Mouse (Mus musculus) left cerebral cortex, postnatal 25 days (tissue): ENCODE data around the gene Zfp87. TPM values are rescaled to one million over a fixed set of nuclear protein-coding genes. Genes with fewer than 3 reads are reported as not detected.

ENCODE experiments used
- DNase-seq, 2 experiments: peaks; one replicate each; pipeline ENCODE4 v3.0.0; 2022; ENCODE audit warnings: low spot score in 2 of 2, mixed read lengths in 1 of 2
- intact Hi-C: fragments of 180-260 bp; cut with DNase I; formaldehyde crosslinking; loops from one replicate; pipeline ENCODE4 v1.15.1; 2025
- total RNA-seq, 2 experiments: library from RNA; stranded (reverse); gene quantifications; 2 replicates each; pipeline ENCODE4 v1.2.3; 2021

Gene Zfp87
- 10 to 100 TPM; 20.3 to 22.9 TPM for total RNA-seq

DNA sequence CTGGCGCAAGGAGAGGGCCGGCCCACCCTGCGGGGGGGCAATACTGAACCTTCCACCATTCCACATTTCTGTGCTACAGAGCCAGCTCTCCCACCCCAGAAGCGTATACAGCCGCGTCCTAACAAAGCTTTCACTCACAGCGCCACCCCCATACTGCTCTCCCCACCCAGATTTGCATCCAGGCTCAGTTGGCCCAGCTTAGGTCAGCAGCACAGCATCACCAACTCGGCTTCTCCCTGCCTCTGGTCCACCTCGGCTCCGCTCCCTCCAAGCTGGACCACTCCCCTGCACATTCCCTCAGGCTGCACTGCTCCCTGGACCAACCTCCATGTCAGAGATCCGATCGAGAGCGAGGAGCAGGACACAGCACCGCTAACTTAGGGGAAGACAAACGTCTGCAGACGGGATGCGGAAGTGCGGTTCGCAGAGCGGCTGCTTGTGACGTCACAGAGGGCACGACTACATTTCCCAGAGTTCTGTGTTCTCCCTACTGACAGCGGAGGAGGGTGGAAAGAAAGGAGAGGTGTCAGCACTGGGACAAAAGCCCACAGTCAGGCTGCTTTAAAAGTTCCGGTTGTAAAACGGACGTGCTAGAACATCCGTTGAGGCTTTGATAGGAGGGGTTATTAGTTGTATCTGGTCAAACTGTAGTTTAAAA is at the start of gene Zfp87, which contains the start of gene Gm26965:
Zfp87 (minus strand) TSS at position 425 of the 658 bp plus-strand sequence.
Gm26965 (minus strand) TSS at position 399 of the 658 bp plus-strand sequence.
- DNase-seq = peak; percentile 95 to 97
- intact Hi-C loops = loop anchor here (1.0 kb wide), 2 partner anchors 27 to 42 kb away; partner anchors contain the start of genes Zfp748 and Zfp874b

- intact Hi-C loops = no loop called here
- no peak for DNase-seq
These were observed 46.7 kb upstream of the Zfp87 start for GRCm38 (mm10) chr13:67572591-67573189.

- intact Hi-C loops = loop anchor here (1.0 to 5.0 kb wide), 2 partner anchors 27 to 54 kb away; partner anchors contain the start of genes Gm26965, Zfp729b and Zfp87
- no peak for DNase-seq
These were observed 27.8 kb upstream of the Zfp87 start, which contains the start of gene Zfp748 for GRCm38 (mm10) chr13:67553730-67554129. Gene Zfp748, minus strand, starts transcription at chr13:67553830.

DNA sequence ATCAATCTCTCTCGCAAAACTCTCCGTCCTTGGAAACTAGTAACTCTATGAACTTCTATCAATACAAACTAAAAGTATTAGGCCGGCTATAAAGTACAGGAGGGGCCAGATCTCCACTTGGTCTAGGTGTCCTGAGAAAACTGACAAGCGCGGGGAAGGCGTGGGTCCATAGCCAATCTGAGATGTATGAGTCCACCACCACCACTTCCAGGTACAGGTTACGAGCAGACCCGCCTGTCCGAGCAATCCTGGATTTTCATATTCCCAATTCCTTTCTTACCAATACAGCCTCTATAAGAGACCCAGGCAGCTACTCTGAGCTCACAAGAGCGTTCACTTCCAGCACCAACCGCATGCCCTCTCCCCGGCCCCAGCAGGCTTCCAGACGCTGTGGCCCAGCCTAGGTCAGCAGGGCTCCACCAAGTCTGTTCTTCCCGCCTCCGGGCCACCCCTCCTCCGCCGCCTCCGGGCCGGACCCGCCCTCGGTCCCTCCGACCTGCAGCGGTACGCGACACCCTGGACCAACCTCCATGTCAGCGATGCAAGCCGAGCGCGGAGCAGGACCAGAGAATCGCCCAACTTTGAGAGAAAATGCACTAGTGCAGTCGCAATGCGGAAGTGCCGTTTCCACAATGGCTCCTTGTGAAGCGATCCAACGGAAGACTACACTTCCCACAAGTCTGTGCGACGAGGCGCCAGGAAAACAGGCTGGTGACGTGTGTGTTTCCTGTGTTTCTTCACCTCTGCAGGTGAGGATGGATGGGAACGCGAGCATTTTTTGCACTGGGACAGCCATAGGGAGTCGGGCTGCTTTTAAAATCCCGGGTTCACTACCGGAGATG is 26.7 kb upstream of the Zfp87 start:
- intact Hi-C loops = loop anchor here (1.0 to 5.0 kb wide), 2 partner anchors 26 to 55 kb away; partner anchors contain the start of genes Gm26965, Zfp729b and Zfp87
- peak; percentile 92 to 96 for DNase-seq

- intact Hi-C loops = no loop called here
- no peak for DNase-seq
These were observed 20.0 kb upstream of the Zfp87 start for GRCm38 (mm10) chr13:67545941-67546340.

- no peak for DNase-seq
- intact Hi-C loops = no loop called here
These were observed 1.2 kb upstream of the Zfp87 start for GRCm38 (mm10) chr13:67527049-67527730.

DNA sequence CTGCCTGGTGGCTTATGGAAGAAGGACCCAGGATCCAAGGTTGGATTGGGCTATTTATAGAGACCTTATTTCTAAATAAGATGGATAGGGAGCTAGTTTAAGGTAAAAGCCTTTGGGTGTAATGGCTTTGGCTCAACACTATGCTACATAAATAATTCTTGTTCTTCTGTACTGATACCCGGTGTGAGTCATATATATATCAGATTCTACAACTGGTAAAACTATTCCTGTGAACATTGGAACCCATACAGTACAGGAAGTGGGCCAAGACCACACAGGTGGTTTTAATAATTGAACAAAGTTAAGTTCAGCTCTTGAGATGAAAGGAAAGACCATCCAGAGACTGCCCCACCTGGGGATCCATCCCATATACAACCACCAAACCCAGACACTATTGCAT is 25.1 kb downstream of the Zfp87 start:
- intact Hi-C loops = loop anchor here (1.0 kb wide), 1 partner anchor 17 kb away; the partner anchor contains the start of gene Zfp874b
- DNase-seq = no peak

GRCm38 (mm10) chr13:67500084-67500719 is 25.8 kb downstream of the Zfp87 start, which contains the start of gene Zfp58:
Gene Zfp58, minus strand, starts transcription at chr13:67500555.
- peak; percentile 87 to 96 for DNase-seq
- intact Hi-C loops = loop anchor here (1.0 kb wide), 1 partner anchor 16 kb away; the partner anchor contains the start of gene Zfp874b

- intact Hi-C loops = no loop called here
- DNase-seq = no peak
These were observed 30.3 kb downstream of the Zfp87 start for GRCm38 (mm10) chr13:67495631-67496030.

DNA sequence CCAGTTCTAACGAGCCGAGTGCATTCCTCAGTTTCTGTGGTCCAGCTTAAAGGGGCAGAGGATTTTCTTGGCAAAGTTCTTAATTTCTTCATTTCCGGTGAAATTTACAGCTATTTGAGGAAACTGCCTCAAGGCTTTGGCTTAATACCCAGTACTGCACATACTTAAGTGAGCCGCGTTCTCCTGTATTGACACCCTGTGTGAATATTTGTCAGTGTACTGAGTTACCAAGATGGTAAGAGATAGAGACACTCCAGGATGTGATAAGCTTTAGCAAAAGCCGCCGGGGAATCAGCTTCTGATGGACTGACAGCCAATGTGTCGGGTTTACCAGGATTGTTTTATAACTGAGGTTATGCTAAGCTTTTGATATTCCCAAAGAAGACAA is 41.6 kb downstream of the Zfp87 start:
- intact Hi-C loops = loop anchor here (1.0 kb wide), 3 partner anchors 16 to 42 kb away; partner anchors contain the start of genes Gm26965, Zfp58, Zfp87 and Zfp874a
- DNase-seq = no peak

DNA sequence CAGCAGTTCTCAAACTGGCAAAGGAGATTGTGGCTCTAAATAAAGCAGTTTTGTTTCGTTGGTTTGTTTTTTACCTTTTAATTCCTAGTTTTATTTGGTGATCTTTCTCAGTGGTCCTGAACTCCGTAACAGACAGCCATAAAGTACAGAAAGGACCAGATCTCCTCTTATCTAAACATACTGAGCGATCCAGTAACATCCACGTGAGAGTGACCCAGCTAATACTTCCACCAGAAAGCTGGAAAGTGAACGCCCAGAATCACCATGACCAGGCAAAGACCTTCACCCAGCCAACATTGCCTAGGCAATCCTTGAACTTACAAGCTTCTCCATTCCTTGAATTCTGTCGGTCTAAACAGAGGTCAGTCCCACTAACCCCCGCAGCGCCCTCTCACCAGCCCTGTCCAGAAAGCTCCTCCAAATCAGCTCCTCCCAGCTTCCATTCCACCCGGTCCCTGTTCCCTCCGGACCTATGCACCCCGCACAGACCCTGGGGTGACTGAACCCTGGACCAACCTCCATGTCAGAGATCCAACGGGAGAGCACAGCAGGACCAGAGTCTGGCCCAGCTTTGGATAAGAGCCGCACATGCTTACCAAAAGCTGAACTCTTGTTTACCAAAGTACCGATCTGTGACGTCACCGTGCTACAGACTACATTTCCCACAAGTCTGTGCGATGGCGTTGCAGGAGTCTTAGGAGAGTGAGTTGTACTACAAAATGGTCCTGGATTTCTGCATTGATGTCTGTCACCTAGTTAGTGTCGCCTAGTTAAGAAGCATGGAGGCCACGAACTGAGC is 42.2 kb downstream of the Zfp87 start, which contains the start of gene Zfp874b:
Zfp874b (minus strand) TSS at position 634 of the 799 bp plus-strand sequence.
- intact Hi-C loops = loop anchor here (1.0 kb wide), 3 partner anchors 16 to 42 kb away; partner anchors contain the start of genes Gm26965, Zfp58, Zfp87 and Zfp874a
- DNase-seq = peak; percentile 92 to 96

DNA sequence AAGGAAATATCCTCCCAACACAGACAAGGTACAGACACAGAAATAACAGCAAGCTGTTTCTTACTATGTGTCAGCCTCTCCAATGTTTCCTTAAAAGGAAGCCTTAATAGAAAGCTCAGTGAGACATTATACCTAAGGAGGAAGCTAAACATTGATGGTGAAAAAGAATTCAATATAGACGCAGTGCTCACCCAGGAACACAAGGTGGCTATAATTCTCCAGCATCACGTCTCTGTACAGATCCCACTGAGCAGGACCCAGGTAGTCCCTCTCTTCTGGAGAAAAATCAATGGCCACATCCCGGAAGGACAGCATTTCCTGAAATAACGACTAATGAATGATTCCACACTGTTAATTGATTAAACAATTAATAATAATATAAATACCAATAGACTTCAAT is 44.4 kb downstream of the Zfp87 start:
- intact Hi-C loops = no loop called here
- DNase-seq = no peak

DNA sequence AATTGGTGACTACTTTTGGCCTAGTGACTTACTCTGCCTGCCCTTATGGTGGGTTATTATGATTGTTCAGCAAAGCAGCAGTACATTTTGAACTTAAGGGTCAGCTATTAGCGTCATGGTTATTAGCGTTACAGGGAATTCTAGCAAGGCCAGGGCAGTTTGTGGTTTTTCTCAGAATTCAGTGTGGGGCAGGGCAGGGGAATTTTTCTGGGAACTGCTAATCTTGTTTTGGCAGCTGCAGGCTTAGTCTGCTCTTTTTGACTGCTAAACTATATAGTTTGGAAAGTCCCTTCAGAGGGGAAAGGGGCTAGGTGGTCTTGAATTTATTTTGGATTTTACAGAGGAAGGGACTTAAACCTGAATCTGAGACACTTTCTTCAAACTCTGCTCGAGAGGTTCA is 56.7 kb downstream of the Zfp87 start:
- intact Hi-C loops = no loop called here
- DNase-seq = no peak

Other genes starting within 250 kb of the Zfp87 start
- gene Zfp458, start 247.7 kb downstream of the Zfp87 start, total RNA-seq = 10 to 100 TPM; 19.6 to 24.5 TPM
- 1 to 10 TPM; 5.5 to 5.8 TPM for gene Zfp457, start 219.7 kb downstream of the Zfp87 start, total RNA-seq
- 1 to 10 TPM; 2.6 to 3.0 TPM for gene Zfp595, start 193.6 kb downstream of the Zfp87 start, total RNA-seq
- 1 to 10 TPM; 1.0 to 1.1 TPM for gene Gm28044, start 165.6 kb downstream of the Zfp87 start, total RNA-seq
- gene Zfp953, start 165.6 kb downstream of the Zfp87 start, total RNA-seq = under 1 TPM; 0.85 to 0.89 TPM
- not detected for gene Gm28041, start 150.4 kb downstream of the Zfp87 start, total RNA-seq
- gene Zfp456, start 150.4 kb downstream of the Zfp87 start, total RNA-seq = under 1 TPM; 0.87 to 0.92 TPM
- 1 to 10 TPM; 1.7 to 2.4 TPM for gene Zfp429, start 126.4 kb downstream of the Zfp87 start, total RNA-seq
- gene Zfp459, start 104.8 kb downstream of the Zfp87 start, total RNA-seq = 1 to 10 TPM; 3.6 to 9.4 TPM
- 10 to 100 TPM; 10.8 to 14.1 TPM for gene Zfp874a, start 74.6 kb downstream of the Zfp87 start, total RNA-seq
- 10 to 100 TPM; 17.7 to 19.4 TPM for gene Zfp874b, start 41.9 kb downstream of the Zfp87 start, total RNA-seq
- 1 to 10 TPM; 6.0 to 8.1 TPM for gene Zfp58, start 25.6 kb downstream of the Zfp87 start, total RNA-seq
- gene Gm26965, start within 50 bp of the Zfp87 start, total RNA-seq = not detected
- gene Zfp748, start 27.7 kb upstream of the Zfp87 start, total RNA-seq = 10 to 100 TPM in 1 of 2 experiments, 1 to 10 TPM in 1; 8.3 to 10.0 TPM
- 1 to 10 TPM; 8.1 to 8.7 TPM for gene Zfp729b, start 83.5 kb upstream of the Zfp87 start, total RNA-seq
- 1 to 10 TPM; 1.2 to 1.8 TPM for gene Gm49345, start 111.6 kb upstream of the Zfp87 start, total RNA-seq
- 10 to 100 TPM in 1 of 2 experiments, 1 to 10 TPM in 1; 8.7 to 10.3 TPM for gene Zfp729a, start 111.6 kb upstream of the Zfp87 start, total RNA-seq
- gene Zfp738, start 160.9 kb upstream of the Zfp87 start, total RNA-seq = 10 to 100 TPM; 25.0 to 25.9 TPM
- 10 to 100 TPM; 13.2 to 13.3 TPM for gene Zfp65, start 203.0 kb upstream of the Zfp87 start, total RNA-seq
- gene Zfp85, start 229.1 kb upstream of the Zfp87 start, total RNA-seq = 1 to 10 TPM; 5.4 to 6.4 TPM